ENCODE assay signal across 8 mouse cellular contexts in genomic region chr4:118273998-118274397, GRCm38 (mm10). TPM values are rescaled to one million over a fixed set of nuclear protein-coding genes. Genes with fewer than 3 reads are reported as not detected.
A peak's percentile ranks its signal among the peaks of the same experiment; 100 is the strongest.
DNase-seq lines count a peak whose midpoint lies in the region; ATAC-seq and TF ChIP-seq lines count a peak whose summit lies in the region.

No protein-coding gene starts in this region.

- no peak for TF ChIP-seq CTCF in kidney, adult 2 months (conservative IDR thresholded peaks at IDR 0.05; ENCODE audit: insufficient read depth, insufficient read length, low read depth, low read length)

- ATAC-seq in embryonic facial prominence, embryonic 14.5 days (ENCODE audit: low read depth): no peak
- no peak for ATAC-seq in midbrain, embryonic 14.5 days (ENCODE audit: low FRiP score, low TSS enrichment)
- no peak for ATAC-seq in activated CD4-positive, CD25-positive, alpha-beta regulatory T cell, adult 4 months
- no peak for ATAC-seq in megakaryocyte-erythroid progenitor cell, adult 5-6 weeks (replicated peaks; ENCODE audit: low FRiP score, low TSS enrichment, poor library complexity, severe bottlenecking)

- no peak overlapping the region for H3K9ac ChIP-seq in embryonic facial prominence, embryonic 14.5 days (ENCODE audit: low read depth, low read length)
- no peak overlapping the region for H3K9ac ChIP-seq in midbrain, embryonic 14.5 days (replicated peaks; ENCODE audit: low read length)

- H3K4me1 ChIP-seq in kidney, adult 2 months (ENCODE audit: control insufficient read depth, insufficient read depth, low read length): peaks cover 79% of the 10 kb centered on the region
- peaks cover 27% of the 10 kb centered on the region; the same call in 1 of the 2 replicates for H3K4me1 ChIP-seq in embryonic facial prominence, embryonic 14.5 days (ENCODE audit: control insufficient read depth, insufficient read depth, low read length)
- peaks cover 77% of the 10 kb centered on the region for H3K4me1 ChIP-seq in limb, embryonic 10.5 days
- peaks cover 51% of the 10 kb centered on the region for H3K4me1 ChIP-seq in midbrain, embryonic 14.5 days (ENCODE audit: control insufficient read depth, insufficient read depth, low read length)

- no peak for TF ChIP-seq POLR2A in kidney, adult 2 months (IDR thresholded peaks at IDR 0.05; ENCODE audit: low read depth, low read length)

- H3K36me3 ChIP-seq in kidney, adult 2 months (ENCODE audit: control insufficient read depth, insufficient read depth, low read length): no peaks in the 10 kb centered on the region
- peaks cover 72% of the 10 kb centered on the region for H3K36me3 ChIP-seq in embryonic facial prominence, embryonic 14.5 days (ENCODE audit: control insufficient read depth, insufficient read depth, low read length)
- peaks cover 86% of the 10 kb centered on the region for H3K36me3 ChIP-seq in limb, embryonic 10.5 days
- peaks cover 25% of the 10 kb centered on the region for H3K36me3 ChIP-seq in midbrain, embryonic 14.5 days (ENCODE audit: control insufficient read depth, insufficient read depth, low read length)

- no peak for DNase-seq in kidney, adult 2 months
- DNase-seq in kidney, postnatal 14 days: no peak
- DNase-seq in embryonic facial prominence, embryonic 14.5 days (ENCODE audit: low spot score): no peak
- DNase-seq in limb, embryonic 10.5 days (ENCODE audit: low spot score): no peak
- DNase-seq in midbrain, embryonic 14.5 days: no peak
- DNase-seq in urinary bladder, postnatal 10 days (ENCODE audit: low spot score): no peak

- 51% methylated on average over 8 of the region's 8 CpGs for WGBS in kidney, adult 2 months
- 82% methylated on average over 8 of the region's 8 CpGs for WGBS in embryonic facial prominence, embryonic 14.5 days
- WGBS in limb, embryonic 10.5 days: 85% methylated on average over 8 of the region's 8 CpGs
- 66% methylated on average over 8 of the region's 8 CpGs for WGBS in midbrain, embryonic 14.5 days

- no peak overlapping the region for H3K4me3 ChIP-seq in kidney, adult 2 months (ENCODE audit: insufficient read depth, low read depth, low read length)
- H3K4me3 ChIP-seq in embryonic facial prominence, embryonic 14.5 days (ENCODE audit: low read depth, low read length): no peak overlapping the region
- no peak overlapping the region for H3K4me3 ChIP-seq in limb, embryonic 10.5 days
- H3K4me3 ChIP-seq in midbrain, embryonic 14.5 days (replicated peaks; ENCODE audit: low read depth, low read length): no peak overlapping the region

- no peak overlapping the region for H3K4me2 ChIP-seq in embryonic facial prominence, embryonic 14.5 days (ENCODE audit: low read depth, low read length)
- no peak overlapping the region for H3K4me2 ChIP-seq in midbrain, embryonic 14.5 days (ENCODE audit: low read length)

- H3K9me3 ChIP-seq in embryonic facial prominence, embryonic 14.5 days (ENCODE audit: control insufficient read depth, low read length): no peaks in the 10 kb centered on the region; the same call in 1 of the 2 replicates
- no peaks in the 10 kb centered on the region for H3K9me3 ChIP-seq in limb, embryonic 10.5 days (replicated peaks)
- 0 out of 2 replicates have a peak, but pooled peaks cover 4% of the 10 kb centered on the region for H3K9me3 ChIP-seq in midbrain, embryonic 14.5 days (ENCODE audit: control insufficient read depth, low read length)

- peak overlapping the region; percentile 87 for H3K27ac ChIP-seq in kidney, adult 2 months (ENCODE audit: insufficient read depth, low read depth, low read length)
- peak overlapping the region; percentile 48 for H3K27ac ChIP-seq in embryonic facial prominence, embryonic 14.5 days (replicated peaks; ENCODE audit: low read depth, low read length)
- H3K27ac ChIP-seq in limb, embryonic 10.5 days: peak overlapping the region; percentile 93; the same call in 1 of the 2 replicates
- peak overlapping the region; percentile 94 for H3K27ac ChIP-seq in midbrain, embryonic 14.5 days (replicated peaks; ENCODE audit: low read depth, low read length)

- no peaks in the 10 kb centered on the region for H3K27me3 ChIP-seq in kidney, adult 2 months (replicated peaks; ENCODE audit: control insufficient read depth, insufficient read depth, low read length)
- H3K27me3 ChIP-seq in embryonic facial prominence, embryonic 14.5 days (replicated peaks; ENCODE audit: control insufficient read depth, insufficient read depth, low read length): no peaks in the 10 kb centered on the region
- H3K27me3 ChIP-seq in limb, embryonic 10.5 days (ENCODE audit: low read depth, poor library complexity, severe bottlenecking): no peaks in the 10 kb centered on the region
- H3K27me3 ChIP-seq in midbrain, embryonic 14.5 days (ENCODE audit: control insufficient read depth, insufficient read depth, low read length): no peaks in the 10 kb centered on the region

RNA-seq across cellular contexts. Expression of gene Ptprf, which starts 17.2 kb away (rescaled TPM):
- 89.9 and 114 TPM in 2 replicates for polyA plus RNA-seq in kidney, adult 2 months (2012; rRNA removed)
- polyA plus RNA-seq in embryonic facial prominence, embryonic 14.5 days (2014; fragmentation: Nextera tagmentation; extraction: Ambion mirVana): 59.8 and 66.8 TPM in 2 replicates
- polyA plus RNA-seq in limb, embryonic 10.5 days (2016; fragmentation: Nextera tagmentation; extraction: Ambion mirVana): 67.5 and 77.3 TPM in 2 replicates
- polyA plus RNA-seq in midbrain, embryonic 14.5 days (2014; fragmentation: Nextera tagmentation; extraction: Ambion mirVana): 69.5 and 73.4 TPM in 2 replicates
- under 1 TPM; 0.31 to 0.34 TPM for polyA plus RNA-seq in activated CD4-positive, CD25-positive, alpha-beta regulatory T cell, adult 4 months (2017; shearing (Covaris generic))
- not detected in 2 replicates for total RNA-seq in megakaryocyte-erythroid progenitor cell, adult 5-6 weeks (2014; fragmentation: Nextera tagmentation)
- 0.04 TPM in 1 of 2 replicates, not detected in the other for total RNA-seq in megakaryocyte-erythroid progenitor cell, adult 5-6 weeks (2017)

Comparison
In these comparisons a context has a peak if more than half of its experiments do, and no peak if none do; other contexts are left out.
1. RNA of gene Ptprf, which starts 17.2 kb away (polyA plus RNA-seq): 89.9 to 114 TPM in kidney, adult 2 months, 67.5 to 77.3 TPM in limb, embryonic 10.5 days, 69.5 to 73.4 TPM in midbrain, embryonic 14.5 days and 59.8 to 66.8 TPM in embryonic facial prominence, embryonic 14.5 days; 0.31 to 0.34 TPM in activated CD4-positive, CD25-positive, alpha-beta regulatory T cell, adult 4 months; every median in the first group is over 10 times any median in the second.
2. Peak in every context shown above with its lines, with median percentiles within 50 percentile points of each other: H3K27ac ChIP-seq.